Mouse (Mus musculus): Measurements from ENCODE around the gene Disp1. TPM values are rescaled to one million over a fixed set of nuclear protein-coding genes. Genes with fewer than 3 reads are reported as not detected.
A peak's percentile ranks its signal among the peaks of the same experiment; 100 is the strongest.

Disp1 gene
- polyA plus RNA-seq, 1 experiment from 2014 or later, result 9.7 TPM

DNA sequence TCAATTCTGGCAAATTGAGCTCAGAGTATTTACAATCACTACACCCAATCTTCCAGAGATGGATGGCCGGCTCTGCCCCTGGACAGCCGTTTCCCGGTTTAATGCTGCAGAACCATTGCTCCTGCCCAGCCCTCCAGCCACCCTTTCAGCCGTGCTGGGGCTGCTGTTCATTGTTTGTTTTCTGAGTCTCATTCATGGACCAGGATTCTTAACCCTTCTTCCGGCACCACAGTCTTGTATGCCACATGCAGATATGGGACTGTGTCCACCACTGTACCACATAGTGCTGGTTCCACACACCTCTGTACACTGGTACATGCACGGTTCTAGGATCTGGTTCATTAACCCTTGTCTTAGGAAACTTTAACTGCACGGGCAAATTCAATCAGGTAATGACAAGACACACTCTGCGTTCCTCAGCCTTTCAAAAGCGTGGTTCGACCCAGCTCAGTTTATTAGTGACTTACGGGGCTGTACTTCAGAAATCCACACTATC is 12.4 kb upstream of the Disp1 start:
- ATAC-seq (ENCODE audit: low FRiP score), result no peak
- no peak overlapping the region for H3K27ac ChIP-seq
- H3K4me2 ChIP-seq, result no peak overlapping the region
- peaks cover 5% of the 10 kb centered on the region for H3K4me1 ChIP-seq (replicated peaks)
- 71% methylated on average over 11 of the region's 11 CpGs for WGBS
- no peak overlapping the region for H3K4me3 ChIP-seq
- H3K36me3 ChIP-seq, result no peaks in the 10 kb centered on the region
- H3K9me3 ChIP-seq, result no peaks in the 10 kb centered on the region
- H3K9ac ChIP-seq, result no peak overlapping the region
- no peaks in the 10 kb centered on the region for H3K27me3 ChIP-seq

DNA sequence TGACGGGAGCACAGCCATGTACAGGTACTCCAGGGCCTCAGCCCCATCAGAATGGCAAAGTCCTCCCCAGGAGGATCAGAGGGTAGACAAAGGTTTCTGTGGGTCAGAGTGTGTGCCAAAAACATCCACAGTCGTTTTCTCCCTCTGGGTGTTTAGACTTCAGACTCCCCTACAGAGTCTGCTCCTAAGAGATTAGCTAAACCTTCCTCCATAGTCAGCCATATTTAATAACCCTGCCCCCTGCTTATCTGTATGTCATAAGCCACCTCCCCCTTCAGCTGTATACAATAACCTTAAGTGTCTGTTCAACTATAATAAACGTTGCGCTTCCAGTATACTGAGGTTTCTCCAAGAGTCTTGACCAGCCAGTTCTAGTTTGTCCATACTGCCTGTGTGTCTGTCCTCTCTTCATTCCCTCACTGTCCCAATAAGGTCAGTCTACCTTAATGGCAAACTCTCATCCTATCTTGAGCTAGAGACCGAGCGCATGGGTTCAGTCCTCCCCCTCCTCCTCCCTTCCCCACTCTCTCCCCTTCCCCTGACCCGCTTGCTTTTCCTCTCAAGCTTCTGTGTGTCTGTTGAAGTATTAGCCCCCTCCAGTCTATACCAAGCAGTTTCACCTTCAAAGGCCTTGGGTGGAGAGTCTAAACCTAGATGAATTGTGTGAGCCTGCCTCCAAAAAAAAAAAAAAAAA is 11.8 kb upstream of the Disp1 start:
- H3K4me3 ChIP-seq, result no peak overlapping the region
- H3K36me3 ChIP-seq, result no peaks in the 10 kb centered on the region
- H3K9ac ChIP-seq, result no peak overlapping the region
- no peak overlapping the region for H3K27ac ChIP-seq
- peaks cover 9% of the 10 kb centered on the region for H3K4me1 ChIP-seq (replicated peaks)
- no peak for ATAC-seq (ENCODE audit: low FRiP score)
- H3K9me3 ChIP-seq, result no peaks in the 10 kb centered on the region
- no peaks in the 10 kb centered on the region for H3K27me3 ChIP-seq
- H3K4me2 ChIP-seq, result no peak overlapping the region
- WGBS, result 85% methylated on average over 7 of the region's 7 CpGs

DNA sequence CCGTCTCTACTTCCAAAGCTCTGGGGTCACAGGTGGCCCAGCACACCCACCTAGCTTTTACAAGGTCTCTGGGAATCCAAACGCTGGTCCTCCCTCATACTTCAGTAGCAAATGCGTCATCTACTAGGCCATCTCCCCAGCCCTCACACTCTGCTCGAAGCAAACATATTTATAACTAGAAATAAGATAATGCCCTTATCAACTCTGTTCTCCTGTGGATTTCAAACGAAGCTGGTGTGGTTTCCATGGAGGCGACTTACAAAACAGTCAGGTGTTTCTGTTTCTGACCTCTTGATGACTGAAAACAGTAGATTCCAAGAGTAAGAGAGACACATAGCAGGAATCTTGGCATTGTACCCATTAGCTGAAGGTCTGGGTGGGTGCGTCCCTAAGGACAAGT is 6.1 kb upstream of the Disp1 start:
- Histone ChIP-seq H3K9me3 (no peaks in the 10 kb centered on the region), H3K9ac (no peak overlapping the region), H3K4me2 (no peak overlapping the region), H3K36me3 (no peaks in the 10 kb centered on the region), H3K27ac (no peak overlapping the region), H3K4me3 (no peak overlapping the region), H3K27me3 (no peaks in the 10 kb centered on the region), H3K4me1 (replicated peaks) (peaks cover 9% of the 10 kb centered on the region)
- 86% methylated on average over 7 of the region's 7 CpGs for WGBS
- no peak for ATAC-seq (ENCODE audit: low FRiP score)

DNA sequence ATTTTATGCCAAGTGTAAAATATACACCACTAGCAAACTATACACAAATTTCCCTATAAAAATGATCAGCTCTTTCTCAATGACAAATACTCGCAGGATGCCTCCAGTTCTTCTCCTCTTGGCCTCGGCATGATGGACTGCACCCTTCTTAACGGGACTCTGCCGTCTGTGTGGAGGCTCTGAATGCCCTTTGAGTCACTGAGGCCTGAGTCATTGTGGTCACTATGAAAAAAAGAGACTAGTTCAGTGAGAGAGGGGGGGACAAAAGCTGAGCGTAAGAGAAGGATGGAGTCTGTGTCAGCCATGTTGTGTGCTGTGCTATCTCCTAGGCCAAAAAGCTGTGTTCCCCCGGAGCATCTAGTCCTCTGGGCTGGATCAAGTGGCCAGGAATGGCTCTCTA is 2.3 kb downstream of the Disp1 start:
- H3K27ac ChIP-seq, result no peak overlapping the region
- 88% methylated on average over 6 of the region's 6 CpGs for whole genome bisulfite sequencing
- H3K4me1 ChIP-seq (replicated peaks), result peaks cover 21% of the 10 kb centered on the region
- no peaks in the 10 kb centered on the region for H3K9me3 ChIP-seq
- H3K9ac ChIP-seq, result no peak overlapping the region
- no peak for ATAC-seq (ENCODE audit: low FRiP score)
- no peaks in the 10 kb centered on the region for H3K36me3 ChIP-seq
- no peaks in the 10 kb centered on the region for H3K27me3 ChIP-seq
- no peak overlapping the region for H3K4me2 ChIP-seq
- H3K4me3 ChIP-seq, result no peak overlapping the region

DNA sequence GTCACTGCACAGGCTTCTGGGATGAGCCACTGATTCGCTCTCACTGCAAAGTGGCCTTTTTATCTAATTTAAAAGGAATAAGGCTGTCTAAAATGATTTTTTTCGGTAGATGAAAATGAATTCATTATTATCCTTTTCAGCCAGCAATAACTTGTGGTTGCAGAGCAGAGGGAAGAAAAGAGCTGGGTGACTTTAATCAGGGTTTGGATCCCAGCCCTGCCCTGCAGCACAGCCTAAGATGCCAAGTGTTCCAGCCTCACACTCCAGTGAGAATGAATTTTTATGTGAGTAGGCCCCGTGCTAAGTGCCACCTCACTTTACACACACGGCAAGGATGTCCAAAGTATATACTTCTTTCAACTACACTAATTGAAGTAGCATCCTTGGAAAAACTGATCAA is 4.6 kb downstream of the Disp1 start:
- H3K27ac ChIP-seq, result 0 out of 2 replicates have a peak overlapping the region, but pooled peaks have one; percentile 55
- no peaks in the 10 kb centered on the region for H3K27me3 ChIP-seq
- no peak overlapping the region for H3K4me3 ChIP-seq
- no peaks in the 10 kb centered on the region for H3K36me3 ChIP-seq
- no peak for ATAC-seq (ENCODE audit: low FRiP score)
- H3K9ac ChIP-seq, result no peak overlapping the region
- 83% methylated on average over 4 of the region's 4 CpGs for WGBS
- peaks cover 22% of the 10 kb centered on the region for H3K4me1 ChIP-seq (replicated peaks)
- no peak overlapping the region for H3K4me2 ChIP-seq
- no peaks in the 10 kb centered on the region for H3K9me3 ChIP-seq

DNA sequence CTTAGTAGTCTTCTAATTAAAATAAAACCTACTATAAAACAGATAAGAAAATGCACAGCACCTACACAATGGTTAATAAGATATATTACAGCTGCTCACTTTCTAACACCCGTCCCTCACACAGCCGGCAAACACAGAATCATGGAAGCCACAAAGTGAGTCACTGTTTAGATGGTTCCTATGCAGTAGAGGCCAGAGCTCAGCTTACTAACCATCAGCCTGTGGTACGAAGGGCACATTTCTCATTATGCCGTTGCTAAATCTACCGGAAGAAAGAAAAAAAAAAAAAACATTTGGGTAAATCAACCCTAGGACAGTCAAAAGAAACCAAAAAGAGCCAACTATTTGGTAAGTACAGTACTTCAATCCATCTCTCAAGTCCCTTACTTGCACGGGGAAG is 5.6 kb downstream of the Disp1 start:
- 89% methylated on average over 6 of the region's 6 CpGs for WGBS
- no peaks in the 10 kb centered on the region for H3K27me3 ChIP-seq
- H3K4me1 ChIP-seq (replicated peaks), result peaks cover 24% of the 10 kb centered on the region
- no peaks in the 10 kb centered on the region for H3K36me3 ChIP-seq
- ATAC-seq (ENCODE audit: low FRiP score), result no peak
- H3K9me3 ChIP-seq, result no peaks in the 10 kb centered on the region
- H3K27ac ChIP-seq, result no peak overlapping the region
- H3K9ac ChIP-seq, result no peak overlapping the region
- no peak overlapping the region for H3K4me2 ChIP-seq
- H3K4me3 ChIP-seq, result no peak overlapping the region

DNA sequence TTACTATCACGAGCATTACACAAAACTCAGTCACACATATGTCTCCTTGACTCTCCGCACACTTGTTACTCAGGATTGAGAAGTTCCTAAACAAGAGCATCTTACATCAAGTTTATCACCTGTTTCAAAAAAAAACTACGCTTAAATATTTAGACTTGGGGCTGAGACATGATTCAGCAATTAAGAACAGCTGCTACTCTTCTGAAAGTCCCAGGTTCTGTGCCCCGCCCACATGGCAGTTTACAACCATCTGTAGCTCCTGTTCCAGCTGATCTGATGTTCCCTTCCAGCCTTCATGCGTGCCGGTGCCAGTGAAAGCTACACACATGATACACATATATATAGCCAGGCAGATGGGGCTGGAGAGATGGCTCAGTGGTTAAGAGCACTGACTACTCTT is 7.5 kb downstream of the Disp1 start:
- no peak for ATAC-seq (ENCODE audit: low FRiP score)
- no peak overlapping the region for H3K4me2 ChIP-seq
- H3K27me3 ChIP-seq, result no peaks in the 10 kb centered on the region
- peaks cover 5% of the 10 kb centered on the region; the same call in 1 of the 2 replicates for H3K4me1 ChIP-seq (replicated peaks)
- no peaks in the 10 kb centered on the region for H3K9me3 ChIP-seq
- no peak overlapping the region for H3K27ac ChIP-seq
- H3K4me3 ChIP-seq, result no peak overlapping the region
- WGBS, result 95% methylated on average over 6 of the region's 6 CpGs
- H3K36me3 ChIP-seq, result no peaks in the 10 kb centered on the region
- H3K9ac ChIP-seq, result no peak overlapping the region

DNA sequence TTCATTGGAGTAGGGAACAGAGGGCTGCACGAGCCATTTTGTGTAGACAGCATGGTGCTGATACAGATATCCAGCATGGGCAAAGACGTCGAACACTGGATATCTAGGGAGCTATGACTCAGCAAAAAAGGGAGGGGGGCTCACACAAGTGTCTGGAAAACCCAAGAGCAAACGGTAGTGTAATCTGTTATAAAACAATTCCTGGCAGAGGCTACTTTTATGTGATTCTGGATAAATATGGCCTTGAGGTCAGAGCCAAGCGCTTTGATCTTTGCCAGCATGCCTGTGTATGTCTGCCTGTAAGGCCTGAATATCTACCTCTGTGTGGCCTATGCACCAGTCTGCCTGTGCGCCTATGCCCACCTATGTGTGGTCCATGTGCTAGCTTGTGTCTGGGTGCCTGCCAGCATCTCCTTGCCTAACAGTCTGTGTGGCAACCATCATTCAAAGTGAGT is 8.5 kb downstream of the Disp1 start:
- H3K9ac ChIP-seq, result no peak overlapping the region
- WGBS, result 80% methylated on average over 6 of the region's 6 CpGs
- no peak overlapping the region for H3K4me3 ChIP-seq

DNA sequence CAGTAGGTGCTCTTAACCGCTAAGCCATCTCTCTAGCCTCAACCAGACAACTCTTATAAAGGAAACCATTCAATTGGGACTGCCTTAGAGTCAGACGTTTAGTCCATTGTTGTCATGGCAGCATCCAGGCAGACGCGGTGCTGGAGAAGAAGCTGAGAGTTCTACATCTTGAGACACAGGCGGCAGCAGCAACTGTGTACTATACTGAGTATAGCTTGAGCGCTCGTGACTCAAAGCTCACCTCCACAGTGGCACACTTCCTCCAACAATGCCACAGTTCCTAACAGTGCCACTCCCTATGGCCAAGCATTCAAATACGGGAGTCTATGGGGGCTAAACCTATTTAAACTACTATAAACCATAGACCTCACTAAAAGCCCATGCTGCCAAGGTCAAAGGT is 11.2 kb downstream of the Disp1 start:
- WGBS, result 91% methylated on average over 8 of the region's 8 CpGs
- Histone ChIP-seq H3K27ac (no peak overlapping the region), H3K4me2 (no peak overlapping the region), H3K9ac (no peak overlapping the region), H3K4me3 (no peak overlapping the region), H3K9me3 (no peaks in the 10 kb centered on the region), H3K27me3 (no peaks in the 10 kb centered on the region), H3K36me3 (no peaks in the 10 kb centered on the region), H3K4me1 (replicated peaks) (peaks cover 5% of the 10 kb centered on the region)
- no peak for ATAC-seq (ENCODE audit: low FRiP score)

More for the DNA sequence above, 8.5 kb downstream of the Disp1 start:
- no peaks in the 10 kb centered on the region for H3K9me3 ChIP-seq
- H3K36me3 ChIP-seq, result no peaks in the 10 kb centered on the region
- H3K27me3 ChIP-seq, result no peaks in the 10 kb centered on the region
- peaks cover 5% of the 10 kb centered on the region; the same call in 1 of the 2 replicates for H3K4me1 ChIP-seq (replicated peaks)
- no peak overlapping the region for H3K27ac ChIP-seq
- no peak overlapping the region for H3K4me2 ChIP-seq
- ATAC-seq (ENCODE audit: low FRiP score), result no peak

DNA sequence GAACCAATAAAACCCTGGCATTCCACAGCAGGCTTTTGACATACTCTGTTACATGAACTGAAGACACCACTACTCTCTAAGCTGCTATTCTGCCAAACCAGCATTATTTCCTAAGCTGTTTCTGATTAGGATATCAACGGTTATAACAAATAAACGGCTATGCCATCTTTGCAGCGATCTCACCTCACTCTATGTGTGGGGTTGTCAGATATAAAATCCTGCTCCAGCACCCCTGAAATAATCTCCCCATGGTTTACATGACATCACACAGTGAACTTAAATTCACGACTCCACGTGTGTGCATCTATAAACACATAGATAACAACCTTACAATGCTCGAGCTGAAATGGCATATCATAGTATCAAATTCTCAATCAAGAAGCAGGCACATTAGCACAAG is 13.7 kb downstream of the Disp1 start:
- H3K4me2 ChIP-seq, result no peak overlapping the region
- peaks cover 5% of the 10 kb centered on the region for H3K4me1 ChIP-seq (replicated peaks)
- no peak for ATAC-seq (ENCODE audit: low FRiP score)
- no peak overlapping the region for H3K9ac ChIP-seq
- no peaks in the 10 kb centered on the region for H3K36me3 ChIP-seq
- H3K4me3 ChIP-seq, result no peak overlapping the region
- no peaks in the 10 kb centered on the region for H3K27me3 ChIP-seq
- 92% methylated on average over 6 of the region's 6 CpGs for WGBS
- no peak overlapping the region for H3K27ac ChIP-seq
- no peaks in the 10 kb centered on the region for H3K9me3 ChIP-seq

DNA sequence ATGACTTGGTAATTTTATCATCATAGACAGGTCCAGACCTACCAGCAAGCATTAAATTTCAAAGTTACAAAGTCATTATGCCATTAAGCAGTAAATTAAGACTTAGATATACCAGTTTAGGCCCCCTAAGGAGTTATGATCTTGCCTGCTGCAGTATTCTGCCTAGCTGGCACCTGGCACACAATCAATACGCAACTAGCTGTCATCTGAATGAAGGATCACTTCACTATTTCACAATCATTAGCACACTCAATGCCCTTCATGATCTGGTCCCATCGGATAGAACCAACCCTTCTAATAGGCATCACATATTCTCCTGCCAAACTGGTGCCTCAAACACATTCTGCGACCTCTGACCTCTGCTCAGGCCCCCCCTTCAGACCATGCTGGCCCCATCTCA is 14.2 kb downstream of the Disp1 start:
- no peak overlapping the region for H3K4me3 ChIP-seq
- H3K4me2 ChIP-seq, result no peak overlapping the region
- 69% methylated on average over 3 of the region's 3 CpGs for WGBS
- H3K9me3 ChIP-seq, result no peaks in the 10 kb centered on the region
- no peaks in the 10 kb centered on the region for H3K27me3 ChIP-seq
- peaks cover 5% of the 10 kb centered on the region for H3K4me1 ChIP-seq (replicated peaks)
- no peaks in the 10 kb centered on the region for H3K36me3 ChIP-seq
- no peak overlapping the region for H3K27ac ChIP-seq
- H3K9ac ChIP-seq, result no peak overlapping the region
- no peak for ATAC-seq (ENCODE audit: low FRiP score)

DNA sequence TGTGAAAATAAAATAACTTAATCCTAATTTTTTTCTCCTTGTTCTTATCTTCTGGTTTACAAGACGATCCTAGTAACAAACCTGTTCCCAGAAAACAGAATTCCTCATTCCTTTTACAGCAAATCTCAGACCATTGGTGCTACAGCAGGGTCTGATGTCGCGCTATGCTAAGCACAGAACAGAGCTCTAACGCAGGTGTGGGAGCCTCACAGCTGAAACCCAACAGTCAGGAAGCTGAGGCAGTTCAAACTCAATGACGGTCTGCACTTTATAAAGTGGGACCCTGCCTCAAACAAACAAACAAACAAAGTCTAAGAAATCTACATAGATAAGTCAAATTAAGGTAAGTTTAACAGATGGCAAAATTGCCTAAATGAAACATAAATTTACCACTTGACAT is 20.4 kb downstream of the Disp1 start:
- Histone ChIP-seq H3K4me1 (replicated peaks) (no peaks in the 10 kb centered on the region), H3K9me3 (no peaks in the 10 kb centered on the region), H3K4me3 (no peak overlapping the region), H3K27ac (no peak overlapping the region), H3K4me2 (no peak overlapping the region), H3K27me3 (no peaks in the 10 kb centered on the region), H3K36me3 (no peaks in the 10 kb centered on the region), H3K9ac (no peak overlapping the region)
- 89% methylated on average over 5 of the region's 5 CpGs for WGBS
- ATAC-seq (ENCODE audit: low FRiP score), result no peak

DNA sequence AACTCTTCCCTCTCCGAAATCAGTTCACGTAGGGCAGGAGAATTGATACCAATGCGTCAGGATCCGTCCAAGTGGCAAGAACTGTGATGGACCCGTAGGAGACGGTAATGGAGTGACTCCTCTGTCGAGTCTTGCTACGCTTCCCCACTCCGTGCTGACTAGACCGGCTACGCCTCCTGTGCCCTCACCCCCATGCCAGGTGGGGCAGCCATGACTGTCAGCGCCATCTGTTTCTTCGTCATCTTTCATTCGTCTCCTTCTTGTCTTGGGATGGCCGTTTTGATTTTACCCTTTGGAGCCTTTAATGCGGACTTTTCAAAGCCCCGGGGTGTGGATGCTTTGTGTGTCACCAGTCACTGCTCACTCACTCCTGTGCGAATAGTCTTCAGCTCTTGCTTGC is 26.6 kb downstream of the Disp1 start:
- no peak overlapping the region for H3K27ac ChIP-seq
- H3K4me2 ChIP-seq, result no peak overlapping the region
- H3K9me3 ChIP-seq, result no peaks in the 10 kb centered on the region
- no peak overlapping the region for H3K4me3 ChIP-seq
- H3K36me3 ChIP-seq, result no peaks in the 10 kb centered on the region
- H3K9ac ChIP-seq, result 0 out of 2 replicates have a peak overlapping the region, but pooled peaks have one; percentile 29
- 91% methylated on average over 18 of the region's 18 CpGs for WGBS
- peaks cover 30% of the 10 kb centered on the region for H3K4me1 ChIP-seq (replicated peaks)
- no peaks in the 10 kb centered on the region for H3K27me3 ChIP-seq
- no peak for ATAC-seq (ENCODE audit: low FRiP score)

Measured in hindbrain, embryonic 13.5 days (tissue).